Mouse (Mus musculus): ENCODE measurements around the gene Ngb. TPM values are rescaled to one million over a fixed set of nuclear protein-coding genes. Genes with fewer than 3 reads are reported as not detected.

Gene Ngb
- polyA plus RNA-seq, 1 experiment: 0.32 TPM

GRCm38 (mm10) chr12:87127256-87127655 is 24.9 kb upstream of the Ngb start:
- Histone ChIP-seq H3K27me3 (ENCODE audit: control insufficient read depth, insufficient read depth, low read length) (no peaks in the 10 kb centered on the region), H3K27ac (ENCODE audit: insufficient read depth, low read length) (no peak overlapping the region), H3K36me3 (ENCODE audit: control insufficient read depth, insufficient read depth, low read length) (peaks cover 3% of the 10 kb centered on the region; the same call in 1 of the 2 replicates), H3K4me1 (ENCODE audit: control insufficient read depth, insufficient read depth, insufficient read length) (no peaks in the 10 kb centered on the region), H3K4me3 (ENCODE audit: extremely low read depth, insufficient read depth, insufficient read length) (no peak overlapping the region)
- 91% methylated on average over 4 of the region's 4 CpGs for WGBS
- no peak for DNase-seq (ENCODE audit: low read depth in 1 of 2, low spot score in 2 of 2)
- TF ChIP-seq CTCF (IDR thresholded peaks at IDR 0.05; ENCODE audit: extremely low read depth, insufficient read depth, insufficient read length, insufficient replicate concordance) (no peak), POLR2A (IDR thresholded peaks at IDR 0.05; ENCODE audit: low read depth, low read length) (no peak)

DNA sequence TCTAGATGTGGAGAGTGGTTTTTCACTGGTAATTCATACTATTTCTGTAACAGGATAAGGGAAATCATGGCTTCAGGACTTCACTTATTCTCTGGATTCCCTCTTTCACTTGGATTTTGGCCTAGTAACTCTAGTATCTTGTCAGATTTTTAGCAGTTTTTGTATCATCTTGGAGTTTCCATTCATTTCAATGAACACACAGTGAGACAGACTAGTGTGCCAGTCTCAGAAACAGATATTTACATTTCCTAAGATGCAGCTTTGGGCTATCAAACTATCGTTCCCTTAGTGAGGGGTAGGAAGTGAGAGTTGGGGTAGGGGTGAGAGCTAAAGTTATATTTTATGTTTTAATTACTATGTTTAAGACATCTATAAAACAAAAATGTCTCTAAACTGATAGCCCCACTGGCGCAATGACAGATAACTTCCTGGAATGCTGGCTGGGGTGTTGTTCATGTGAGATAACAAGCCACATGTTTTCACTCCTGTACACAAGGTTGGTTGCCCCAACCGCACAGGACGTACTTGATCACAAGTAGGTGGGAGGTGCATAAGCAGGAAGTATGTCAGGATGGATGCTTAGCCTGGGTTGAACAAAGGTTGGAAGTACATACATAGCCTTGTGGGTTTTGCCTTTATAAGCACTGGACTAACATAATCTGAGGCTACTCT is 19.7 kb upstream of the Ngb start:
- no peaks in the 10 kb centered on the region for H3K4me1 ChIP-seq (ENCODE audit: control insufficient read depth, insufficient read depth, insufficient read length)
- 91% methylated on average over 4 of the region's 4 CpGs for WGBS
- H3K27ac ChIP-seq (ENCODE audit: insufficient read depth, low read length): no peak overlapping the region
- no peak for DNase-seq (ENCODE audit: low read depth in 1 of 2, low spot score in 2 of 2)
- H3K4me3 ChIP-seq (ENCODE audit: extremely low read depth, insufficient read depth, insufficient read length): no peak overlapping the region
- TF ChIP-seq POLR2A (IDR thresholded peaks at IDR 0.05; ENCODE audit: low read depth, low read length): no peak
- no peak for TF ChIP-seq CTCF (IDR thresholded peaks at IDR 0.05; ENCODE audit: extremely low read depth, insufficient read depth, insufficient read length, insufficient replicate concordance)
- H3K36me3 ChIP-seq (ENCODE audit: control insufficient read depth, insufficient read depth, low read length): peaks cover 3% of the 10 kb centered on the region
- H3K27me3 ChIP-seq (ENCODE audit: control insufficient read depth, insufficient read depth, low read length): no peaks in the 10 kb centered on the region

DNA sequence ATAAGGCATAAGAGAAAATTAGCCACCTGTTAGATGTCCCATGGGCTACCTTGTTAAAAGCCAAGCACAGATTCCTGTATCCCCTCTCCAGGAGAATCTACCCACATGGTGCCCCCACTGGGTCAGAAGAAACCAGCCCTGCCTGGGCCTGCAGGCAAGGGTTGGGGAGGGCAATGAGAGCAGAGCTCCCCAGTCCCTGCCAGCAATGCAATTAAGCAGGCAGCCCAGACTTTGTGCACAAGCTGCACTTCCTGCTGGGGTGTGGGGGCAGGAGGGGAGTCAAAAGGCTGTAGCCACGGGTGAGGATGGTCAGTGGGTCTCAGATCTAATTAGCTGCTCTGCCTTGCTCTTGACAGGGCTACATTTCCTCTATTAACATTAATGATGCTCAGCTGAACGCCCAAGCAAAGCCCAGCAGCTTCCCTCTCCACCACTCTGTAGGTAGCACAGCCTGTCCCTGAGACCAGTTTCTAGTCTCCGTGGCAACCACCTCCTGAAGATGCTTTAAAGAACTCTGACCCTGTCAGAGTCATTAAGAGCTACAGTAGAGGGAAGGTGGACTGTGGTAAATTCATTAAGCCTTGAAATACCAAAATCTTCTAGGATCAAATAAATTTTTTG is 5.1 kb upstream of the Ngb start:
- no peak overlapping the region for H3K4me3 ChIP-seq (ENCODE audit: extremely low read depth, insufficient read depth, insufficient read length)
- H3K4me1 ChIP-seq (ENCODE audit: control insufficient read depth, insufficient read depth, insufficient read length): no peaks in the 10 kb centered on the region
- WGBS: 61% methylated on average over 3 of the region's 3 CpGs
- no peak overlapping the region for H3K27ac ChIP-seq (ENCODE audit: insufficient read depth, low read length)
- no peaks in the 10 kb centered on the region; the same call in 1 of the 2 replicates for H3K27me3 ChIP-seq (ENCODE audit: control insufficient read depth, insufficient read depth, low read length)
- no peaks in the 10 kb centered on the region for H3K36me3 ChIP-seq (ENCODE audit: control insufficient read depth, insufficient read depth, low read length)
- TF ChIP-seq POLR2A (IDR thresholded peaks at IDR 0.05; ENCODE audit: low read depth, low read length) (no peak), CTCF (IDR thresholded peaks at IDR 0.05; ENCODE audit: extremely low read depth, insufficient read depth, insufficient read length, insufficient replicate concordance) (no peak)
- DNase-seq (ENCODE audit: low read depth in 1 of 2, low spot score in 2 of 2): no peak

GRCm38 (mm10) chr12:87104796-87105195 is 2.5 kb upstream of the Ngb start:
- DNase-seq (ENCODE audit: low read depth in 1 of 2, low spot score in 2 of 2): no peak
- peaks cover 5% of the 10 kb centered on the region for H3K27me3 ChIP-seq (ENCODE audit: control insufficient read depth, insufficient read depth, low read length)
- WGBS: 16% methylated on average over 4 of the region's 4 CpGs
- TF ChIP-seq CTCF (IDR thresholded peaks at IDR 0.05; ENCODE audit: extremely low read depth, insufficient read depth, insufficient read length, insufficient replicate concordance) (no peak), POLR2A (IDR thresholded peaks at IDR 0.05; ENCODE audit: low read depth, low read length) (no peak)
- no peaks in the 10 kb centered on the region for H3K36me3 ChIP-seq (ENCODE audit: control insufficient read depth, insufficient read depth, low read length)
- H3K4me1 ChIP-seq (ENCODE audit: control insufficient read depth, insufficient read depth, insufficient read length): no peaks in the 10 kb centered on the region; the same call in 1 of the 2 replicates
- no peak overlapping the region for H3K27ac ChIP-seq (ENCODE audit: insufficient read depth, low read length)
- no peak overlapping the region for H3K4me3 ChIP-seq (ENCODE audit: extremely low read depth, insufficient read depth, insufficient read length)

DNA sequence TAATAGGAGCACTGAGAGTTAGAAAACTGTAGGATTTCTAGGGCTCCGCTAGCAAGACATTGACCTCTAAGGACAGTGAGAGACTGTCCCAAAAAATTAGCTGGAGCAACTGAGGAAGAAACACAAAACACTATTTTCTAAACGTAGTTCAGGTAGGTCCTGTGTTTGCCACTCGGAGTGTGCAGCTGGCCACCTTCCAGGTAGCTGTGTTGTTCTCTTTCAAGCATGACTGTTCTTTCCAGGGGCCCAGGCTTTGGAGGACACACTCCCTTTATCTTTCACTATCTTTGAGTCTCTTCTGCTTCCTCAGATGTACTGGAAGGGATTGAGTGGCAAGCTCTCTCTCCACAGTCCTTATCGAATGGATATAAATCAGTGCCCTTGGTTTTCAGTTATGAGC is 1.1 kb upstream of the Ngb start:
- H3K27me3 ChIP-seq (ENCODE audit: control insufficient read depth, insufficient read depth, low read length): peaks cover 5% of the 10 kb centered on the region
- H3K4me3 ChIP-seq (ENCODE audit: extremely low read depth, insufficient read depth, insufficient read length): no peak overlapping the region
- H3K4me1 ChIP-seq (ENCODE audit: control insufficient read depth, insufficient read depth, insufficient read length): no peaks in the 10 kb centered on the region; the same call in 1 of the 2 replicates
- 86% methylated on average over 4 of the region's 4 CpGs for WGBS
- no peak for DNase-seq (ENCODE audit: low read depth in 1 of 2, low spot score in 2 of 2)
- H3K27ac ChIP-seq (ENCODE audit: insufficient read depth, low read length): no peak overlapping the region
- TF ChIP-seq POLR2A (IDR thresholded peaks at IDR 0.05; ENCODE audit: low read depth, low read length) (no peak), CTCF (IDR thresholded peaks at IDR 0.05; ENCODE audit: extremely low read depth, insufficient read depth, insufficient read length, insufficient replicate concordance) (no peak)
- no peaks in the 10 kb centered on the region for H3K36me3 ChIP-seq (ENCODE audit: control insufficient read depth, insufficient read depth, low read length)

DNA sequence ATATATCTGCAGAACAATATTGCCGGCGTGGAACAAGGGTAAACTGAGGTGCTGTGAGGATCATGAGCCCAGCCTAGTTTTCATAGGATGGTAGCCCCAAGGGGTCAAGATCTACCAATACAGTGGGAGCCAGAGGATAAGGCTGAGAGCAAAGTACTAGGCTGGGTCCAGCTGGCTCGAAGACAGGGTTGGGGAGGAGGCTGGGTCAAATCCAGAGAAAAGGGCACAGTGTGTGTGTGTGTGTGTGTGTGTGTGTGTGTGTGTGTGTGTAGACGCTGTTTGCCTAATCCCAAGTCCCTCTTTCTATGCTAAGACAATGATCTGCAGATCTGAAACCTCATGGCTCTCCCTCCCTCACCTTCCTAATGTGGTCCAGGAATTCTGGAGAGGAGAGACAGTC is 2.0 kb downstream of the Ngb start:
- Histone ChIP-seq H3K4me1 (ENCODE audit: control insufficient read depth, insufficient read depth, insufficient read length) (no peaks in the 10 kb centered on the region; the same call in 1 of the 2 replicates), H3K27me3 (ENCODE audit: control insufficient read depth, insufficient read depth, low read length) (peaks cover 5% of the 10 kb centered on the region), H3K4me3 (ENCODE audit: extremely low read depth, insufficient read depth, insufficient read length) (no peak overlapping the region), H3K27ac (ENCODE audit: insufficient read depth, low read length) (no peak overlapping the region), H3K36me3 (ENCODE audit: control insufficient read depth, insufficient read depth, low read length) (no peaks in the 10 kb centered on the region)
- WGBS: 77% methylated on average over 4 of the region's 4 CpGs
- no peak for TF ChIP-seq POLR2A (IDR thresholded peaks at IDR 0.05; ENCODE audit: low read depth, low read length)
- DNase-seq (ENCODE audit: low read depth in 1 of 2, low spot score in 2 of 2): no peak

- no peaks in the 10 kb centered on the region for H3K36me3 ChIP-seq (ENCODE audit: control insufficient read depth, insufficient read depth, low read length)
- 68% methylated on average over 6 of the region's 6 CpGs for WGBS
- H3K27me3 ChIP-seq (ENCODE audit: control insufficient read depth, insufficient read depth, low read length): no peaks in the 10 kb centered on the region
- no peak overlapping the region for H3K27ac ChIP-seq (ENCODE audit: insufficient read depth, low read length)
- no peak overlapping the region for H3K4me3 ChIP-seq (ENCODE audit: extremely low read depth, insufficient read depth, insufficient read length)
- no peak for TF ChIP-seq CTCF (IDR thresholded peaks at IDR 0.05; ENCODE audit: extremely low read depth, insufficient read depth, insufficient read length, insufficient replicate concordance)
- TF ChIP-seq POLR2A (IDR thresholded peaks at IDR 0.05; ENCODE audit: low read depth, low read length): no peak
- no peaks in the 10 kb centered on the region for H3K4me1 ChIP-seq (ENCODE audit: control insufficient read depth, insufficient read depth, insufficient read length)
- DNase-seq (ENCODE audit: low read depth in 1 of 2, low spot score in 2 of 2): no peak
These were observed 8.7 kb downstream of the Ngb start for GRCm38 (mm10) chr12:87093671-87094070.
